Comparison of ENCODE assay signal across 18 mouse cellular contexts in the genomic region with DNA sequence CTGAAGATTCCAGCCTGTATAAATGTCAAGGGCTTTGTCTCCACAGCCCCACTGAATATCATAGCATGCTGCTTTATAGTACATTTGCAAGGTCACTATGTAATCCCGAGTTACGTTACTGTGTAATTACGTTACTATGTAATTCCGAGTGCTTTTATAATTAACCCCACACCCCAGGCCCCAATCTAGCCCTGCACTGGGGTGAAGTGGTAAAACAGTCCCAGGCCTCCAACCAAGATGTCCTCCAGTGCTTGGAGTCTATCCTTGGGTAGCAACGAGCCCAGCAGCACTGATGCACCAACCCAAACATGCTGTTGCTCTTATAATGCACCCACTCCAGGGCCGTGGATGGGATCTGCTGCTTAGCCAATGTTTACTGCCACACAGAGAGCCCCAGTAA. TPM values are rescaled to one million over a fixed set of nuclear protein-coding genes. Genes with fewer than 3 reads are reported as not detected.
"Had no signal": no experiment of that assay in that cellular context is flagged by ENCODE, and none has a peak within 500 bp of the region (broad histone marks: within the 10 kb centered on the region; RNA-seq: fewer than 3 reads in every experiment).

No protein-coding gene starts in this region.

- H3K27me3 ChIP-seq: kidney, embryonic 15.5 days; limb, embryonic 12.5 days; limb, embryonic 15.5 days had no signal

- H3K4me3 ChIP-seq: kidney, embryonic 15.5 days; limb, embryonic 12.5 days; limb, embryonic 15.5 days had no signal

- H3K9ac ChIP-seq: kidney, embryonic 15.5 days; limb, embryonic 12.5 days; limb, embryonic 15.5 days; liver, embryonic 14.5 days; liver, postnatal 0 days; lung, embryonic 14.5 days had no signal

- H3K27ac ChIP-seq: kidney, embryonic 15.5 days; limb, embryonic 12.5 days; limb, embryonic 15.5 days; liver, embryonic 14.5 days; macrophage; stomach, postnatal 0 days had no signal

- ATAC-seq: liver, postnatal 0 days; lung, postnatal 0 days had no signal

- DNase-seq: kidney, postnatal 10 days; kidney, postnatal 36 days; left cerebral cortex, postnatal 4 days; liver, postnatal 0 days; lung, embryonic 14.5 days; midbrain, embryonic 14.5 days; thymus, adult 2 months; thymus, postnatal 14 days; thymus, postnatal 4 days had no signal

- H3K9me3 ChIP-seq: kidney, embryonic 15.5 days; limb, embryonic 12.5 days; limb, embryonic 15.5 days had no signal

- H3K4me2 ChIP-seq: kidney, embryonic 15.5 days; limb, embryonic 12.5 days; limb, embryonic 15.5 days; liver, embryonic 11.5 days; lung, embryonic 14.5 days; midbrain, embryonic 11.5 days had no signal

RNA-seq across cellular contexts. Expression of a gene that starts 35.5 kb away (rescaled TPM):
- polyA plus RNA-seq: macrophage had no signal
